Mouse (Mus musculus): ENCODE data around the gene Dpm1.
A peak's percentile ranks its signal among the peaks of the same experiment; 100 is the strongest.

Dpm1 gene

GRCm38 (mm10) chr2:168230026-168230728 is at the start of gene Dpm1, which contains the start of the genes Gm20716 and Mocs3:
TSS of gene Dpm1 (minus strand) at chr2:168230591.
TSS of gene Gm20716 (minus strand) at chr2:168230364.
TSS of gene Mocs3 (plus strand) at chr2:168230622.
- DNase-seq, result peak; percentile 80 to 89

GRCm38 (mm10) chr2:168274374-168274935 is 44.1 kb upstream of the Dpm1 start:
- DNase-seq, result peak; percentile 67

GRCm38 (mm10) chr2:168273387-168273786 is 43.0 kb upstream of the Dpm1 start:
- DNase-seq, result no peak

GRCm38 (mm10) chr2:168268033-168268432 is 37.6 kb upstream of the Dpm1 start:
- peak in 1 of 2 experiments; percentile 13 for DNase-seq

- no peak for DNase-seq
These were observed 30.5 kb upstream of the Dpm1 start for GRCm38 (mm10) chr2:168260900-168261299.

- no peak for DNase-seq
These were observed 29.7 kb upstream of the Dpm1 start for GRCm38 (mm10) chr2:168260124-168260523.

GRCm38 (mm10) chr2:168259046-168259445 is 28.7 kb upstream of the Dpm1 start:
- DNase-seq, result no peak

- no peak for DNase-seq
These were observed 26.8 kb upstream of the Dpm1 start for GRCm38 (mm10) chr2:168257188-168257587.

- DNase-seq, result no peak
These were observed 26.1 kb upstream of the Dpm1 start for GRCm38 (mm10) chr2:168256506-168256905.

GRCm38 (mm10) chr2:168253822-168254221 is 23.4 kb upstream of the Dpm1 start:
- no peak for DNase-seq

GRCm38 (mm10) chr2:168252639-168253292 is 22.4 kb upstream of the Dpm1 start:
- no peak for DNase-seq

GRCm38 (mm10) chr2:168250270-168250669 is 19.9 kb upstream of the Dpm1 start:
- DNase-seq, result peak; percentile 81 to 94

- DNase-seq, result no peak
These were observed 18.5 kb upstream of the Dpm1 start for GRCm38 (mm10) chr2:168248856-168249245.

GRCm38 (mm10) chr2:168248167-168248855 is 17.9 kb upstream of the Dpm1 start:
- no peak for DNase-seq

- no peak for DNase-seq
These were observed 15.2 kb upstream of the Dpm1 start for GRCm38 (mm10) chr2:168245571-168245970.

- DNase-seq, result no peak
These were observed 12.9 kb upstream of the Dpm1 start for GRCm38 (mm10) chr2:168243278-168243677.

GRCm38 (mm10) chr2:168242841-168243240 is 12.4 kb upstream of the Dpm1 start:
- no peak for DNase-seq

GRCm38 (mm10) chr2:168238335-168238734 is 7.9 kb upstream of the Dpm1 start:
- no peak for DNase-seq

GRCm38 (mm10) chr2:168233286-168233685 is 2.9 kb upstream of the Dpm1 start:
- no peak for DNase-seq

GRCm38 (mm10) chr2:168231471-168231829 is 1.1 kb upstream of the Dpm1 start:
- peak in 1 of 2 experiments; percentile 19 for DNase-seq

- peak; percentile 24 to 40 for DNase-seq
These were observed 531 bp upstream of the Dpm1 start for GRCm38 (mm10) chr2:168230773-168231470.

- peak; percentile 41 to 48 for DNase-seq
These were observed 1.0 kb downstream of the Dpm1 start for GRCm38 (mm10) chr2:168229116-168230025.

Data from cerebellum, postnatal 36 days (tissue).